Mouse (Mus musculus) liver, adult 2 months (tissue): Measurements from ENCODE around the gene Lct. TPM values are rescaled to one million over a fixed set of nuclear protein-coding genes. Genes with fewer than 3 reads are reported as not detected.
"Not testable (repeated sequence)": the region's sequence is repeated elsewhere in the genome, so short reads cannot be mapped to it uniquely, and the experiment has no call there.

Experiments used
- DNase-seq: peaks from one replicate; pipeline ENCODE4 v3.0.0-alpha.2; 2011; ENCODE audit warnings: low read depth, low spot score; ENCODE audit errors: extremely low read depth
- H3K27ac ChIP-seq: fragments of 200-500 bp; replicated peaks from 2 replicates; pipeline ENCODE4 v1.5.1; 2012; ENCODE audit warnings: low read depth, mild to moderate bottlenecking, control low read depth, inconsistent platforms, low read length; ENCODE audit not compliant: insufficient read depth
- H3K27me3 ChIP-seq: fragments of 200-500 bp; 2 replicates; pipeline ENCODE4 v1.6.1; 2012; ENCODE audit warnings: mild to moderate bottlenecking, moderate library complexity, low read length, inconsistent platforms; ENCODE audit not compliant: control insufficient read depth, insufficient read depth
- H3K36me3 ChIP-seq: fragments of 200-500 bp; 2 replicates; pipeline ENCODE4 v1.6.1; 2012; ENCODE audit warnings: low read length, inconsistent platforms; ENCODE audit not compliant: control insufficient read depth, insufficient read depth
- H3K4me1 ChIP-seq: fragments of 200-500 bp; 2 replicates; pipeline ENCODE4 v1.6.1; 2011; ENCODE audit warnings: low read length; ENCODE audit not compliant: control insufficient read depth, insufficient read depth
- H3K4me3 ChIP-seq: fragments of 200-500 bp; 2 replicates; pipeline ENCODE4 v1.5.1; 2011; ENCODE audit warnings: low read depth, mild to moderate bottlenecking, control low read depth, low read length, moderate library complexity; ENCODE audit not compliant: insufficient read depth
- H3K79me2 ChIP-seq: fragments of 200-500 bp; 2 replicates; pipeline ENCODE4 v1.6.1; 2012; ENCODE audit warnings: inconsistent platforms, mild to moderate bottlenecking, low read length, moderate library complexity; ENCODE audit not compliant: control insufficient read depth, insufficient read depth
- H3K9ac ChIP-seq: fragments of 200-500 bp; 2 replicates; pipeline ENCODE4 v1.6.1; 2012; ENCODE audit warnings: low read depth, mild to moderate bottlenecking, control low read depth, inconsistent platforms, low read length
- CTCF ChIP-seq: fragments of 200-500 bp; IDR thresholded peaks from 2 replicates; pipeline ENCODE4 v1.5.1; 2011; ENCODE audit warnings: low read depth, low read length, control low read depth
- POLR2A ChIP-seq: fragments of 200-500 bp; IDR thresholded peaks from 2 replicates; pipeline ENCODE4 v1.6.1; 2011; ENCODE audit warnings: low read length, control low read depth; ENCODE audit not compliant: insufficient read depth; ENCODE audit errors: extremely low read depth
- WGBS: fragments of 180-500 bp; shearing (Covaris S2); methylation state at CpG from one replicate; pipeline ENCODE4 v1.1.7; 2018; 5-methylcytosine and 5-hydroxymethylcytosine counted together
- polyA plus RNA-seq: library from polyadenylated mRNA; depleted of rRNA; stranded (reverse); fragments of >200 nt; gene quantifications from 2 replicates; pipeline ENCODE4 v1.2.3, GENCODE M21; 2012
- total RNA-seq: library from RNA; depleted of rRNA; stranded (reverse); fragments of >200 nt; gene quantifications from 2 replicates; pipeline ENCODE4 v1.2.3, GENCODE M21; 2014

Lct gene
- total and polyA plus RNA-seq, 2 experiments, result not detected

DNA sequence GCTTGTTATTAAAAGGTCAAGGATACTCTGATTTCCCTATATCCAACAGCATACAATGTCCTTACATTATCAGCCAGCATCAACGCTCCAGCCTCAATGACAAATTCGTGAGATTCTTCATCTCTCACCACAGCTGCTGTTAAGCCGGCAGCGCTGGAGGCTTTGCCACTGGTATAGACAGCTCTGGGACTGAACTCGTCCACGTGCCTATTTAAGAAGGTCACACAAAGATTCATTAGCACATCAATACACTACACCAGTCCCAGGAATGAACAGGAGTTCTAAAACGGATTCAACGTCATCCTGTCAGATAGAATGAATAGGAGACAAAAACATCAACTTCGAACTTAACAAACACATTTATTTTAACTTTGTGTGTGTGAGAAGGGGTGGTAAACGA lies 16.1 kb upstream of the Lct start:
- TF ChIP-seq POLR2A (no peak), CTCF (no peak)
- H3K4me1 ChIP-seq, result no peaks in the 10 kb centered on the region
- H3K27ac ChIP-seq, result no peak overlapping the region
- H3K9ac ChIP-seq, result no peak overlapping the region
- 88% methylated on average over 10 of the region's 10 CpGs for WGBS
- DNase-seq, result no peak
- no peaks in the 10 kb centered on the region for H3K27me3 ChIP-seq
- no peak overlapping the region for H3K4me3 ChIP-seq
- H3K36me3 ChIP-seq, result peaks cover 29% of the 10 kb centered on the region
- H3K79me2 ChIP-seq, result no peaks in the 10 kb centered on the region

DNA sequence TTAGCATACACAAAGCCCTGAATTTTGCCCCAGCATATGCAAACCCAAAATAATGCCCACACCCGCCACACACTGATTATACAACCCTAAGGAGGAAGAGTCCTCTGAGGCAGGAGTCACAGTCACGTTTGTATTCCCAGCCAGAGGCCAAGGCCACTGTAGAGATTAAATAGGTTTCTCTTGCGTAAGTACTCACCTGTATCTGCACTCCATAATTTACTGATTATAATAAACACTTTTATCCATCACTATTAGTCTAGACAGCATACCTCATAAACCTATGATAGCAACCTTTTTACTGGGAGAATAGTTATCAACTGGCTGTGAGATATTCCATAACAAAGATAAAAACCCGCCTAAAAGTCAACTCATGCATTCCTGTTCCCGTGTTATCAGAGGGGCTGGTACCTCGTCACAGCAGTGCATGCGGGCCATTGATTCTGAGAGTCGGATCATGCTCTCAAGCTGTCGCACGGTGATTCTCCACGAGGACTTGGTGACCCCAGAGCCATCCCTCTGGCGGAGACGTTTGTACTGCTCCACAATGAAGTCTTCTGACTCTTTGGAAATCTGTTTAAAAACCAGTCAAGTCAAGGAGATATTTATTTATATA lies 9.7 kb upstream of the Lct start:
- H3K36me3 ChIP-seq, result peaks cover 27% of the 10 kb centered on the region
- TF ChIP-seq CTCF (no peak), POLR2A (no peak)
- H3K27ac ChIP-seq, result no peak overlapping the region
- no peak for DNase-seq
- H3K9ac ChIP-seq, result no peak overlapping the region
- no peaks in the 10 kb centered on the region for H3K27me3 ChIP-seq
- no peaks in the 10 kb centered on the region for H3K4me1 ChIP-seq
- no peak overlapping the region for H3K4me3 ChIP-seq
- 82% methylated on average over 13 of the region's 13 CpGs for WGBS
- no peaks in the 10 kb centered on the region for H3K79me2 ChIP-seq

DNA sequence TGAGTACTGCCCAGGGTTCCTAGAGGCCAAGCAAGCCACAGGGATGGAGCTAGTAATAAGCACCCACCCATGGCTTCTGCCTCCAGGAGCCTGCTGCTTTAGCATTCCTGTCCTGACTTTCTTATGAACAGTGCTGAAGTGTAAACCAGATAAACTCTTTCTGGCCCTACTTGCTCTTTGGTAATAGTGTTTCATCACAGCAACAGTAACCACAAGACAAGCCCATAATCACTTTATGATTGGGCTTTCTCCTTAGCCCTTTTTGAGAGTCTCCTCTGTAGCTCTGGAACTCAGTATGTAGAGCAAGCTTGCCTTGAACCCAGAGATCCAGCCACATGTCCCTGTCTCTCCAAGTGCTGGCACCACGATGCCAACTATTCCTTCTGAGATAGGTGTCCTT lies 2.2 kb upstream of the Lct start:
- no peak for DNase-seq
- no peaks in the 10 kb centered on the region for H3K27me3 ChIP-seq
- no peaks in the 10 kb centered on the region for H3K79me2 ChIP-seq
- H3K27ac ChIP-seq, result no peak overlapping the region
- no peak for TF ChIP-seq CTCF
- no peak for TF ChIP-seq POLR2A
- peaks cover 21% of the 10 kb centered on the region; the same call in 1 of the 2 replicates for H3K36me3 ChIP-seq
- H3K9ac ChIP-seq, result no peak overlapping the region
- no peaks in the 10 kb centered on the region for H3K4me1 ChIP-seq
- no peak overlapping the region for H3K4me3 ChIP-seq
- WGBS, result 98% methylated on average over 1 of the region's 1 CpGs

DNA sequence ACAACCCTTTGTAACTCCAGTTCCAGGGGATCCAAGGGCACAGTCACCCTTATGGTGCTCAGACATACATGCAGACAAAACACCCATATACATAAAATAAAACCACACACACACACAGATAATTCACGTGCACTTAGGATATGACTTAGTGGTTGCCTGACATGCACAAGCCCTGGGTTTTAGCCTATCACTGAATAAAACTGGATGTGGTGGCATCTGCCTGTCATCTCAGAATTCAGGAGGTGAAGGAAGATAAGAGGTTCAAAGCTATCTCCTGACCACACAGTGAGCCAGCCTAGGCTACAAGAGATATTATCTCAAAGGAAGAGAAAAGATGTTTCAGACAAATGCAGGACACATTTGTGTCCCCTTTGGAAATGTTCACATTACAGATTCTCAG lies 953 bp downstream of the Lct start:
- no peak overlapping the region for H3K4me3 ChIP-seq
- TF ChIP-seq CTCF (no peak), POLR2A (no peak)
- peaks cover 1% of the 10 kb centered on the region; the same call in 1 of the 2 replicates for H3K36me3 ChIP-seq
- no peaks in the 10 kb centered on the region for H3K27me3 ChIP-seq
- DNase-seq, result no peak
- 76% methylated on average over 1 of the region's 1 CpGs for WGBS
- no peak overlapping the region for H3K9ac ChIP-seq
- H3K27ac ChIP-seq, result no peak overlapping the region
- no peaks in the 10 kb centered on the region for H3K79me2 ChIP-seq
- no peaks in the 10 kb centered on the region for H3K4me1 ChIP-seq

DNA sequence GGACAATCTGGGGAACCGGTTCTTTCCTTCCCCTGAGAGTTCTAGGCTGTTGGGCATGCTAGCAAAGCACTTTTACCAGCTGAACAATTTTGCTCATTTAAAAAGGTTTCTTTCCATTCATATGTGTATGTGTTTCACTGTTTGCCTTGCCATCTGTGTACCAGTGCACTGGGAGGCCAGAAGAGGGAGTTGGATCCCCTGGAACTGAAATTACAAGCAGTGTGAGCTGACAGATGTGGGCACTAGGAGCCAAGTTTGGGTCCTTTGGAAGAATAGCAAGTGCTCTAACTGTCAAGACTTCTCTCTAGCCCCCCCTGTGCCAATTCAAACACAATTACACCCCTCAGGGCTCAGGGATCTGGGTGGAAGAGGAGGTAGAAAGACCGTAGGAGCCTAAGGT lies 3.3 kb downstream of the Lct start:
- 90% methylated on average over 2 of the region's 2 CpGs for WGBS
- no peaks in the 10 kb centered on the region for H3K4me1 ChIP-seq
- TF ChIP-seq POLR2A, result no peak
- TF ChIP-seq CTCF, result no peak
- no peaks in the 10 kb centered on the region for H3K79me2 ChIP-seq
- no peak overlapping the region for H3K4me3 ChIP-seq
- DNase-seq, result no peak
- no peak overlapping the region for H3K9ac ChIP-seq
- no peaks in the 10 kb centered on the region for H3K36me3 ChIP-seq
- no peaks in the 10 kb centered on the region for H3K27me3 ChIP-seq
- H3K27ac ChIP-seq, result no peak overlapping the region

DNA sequence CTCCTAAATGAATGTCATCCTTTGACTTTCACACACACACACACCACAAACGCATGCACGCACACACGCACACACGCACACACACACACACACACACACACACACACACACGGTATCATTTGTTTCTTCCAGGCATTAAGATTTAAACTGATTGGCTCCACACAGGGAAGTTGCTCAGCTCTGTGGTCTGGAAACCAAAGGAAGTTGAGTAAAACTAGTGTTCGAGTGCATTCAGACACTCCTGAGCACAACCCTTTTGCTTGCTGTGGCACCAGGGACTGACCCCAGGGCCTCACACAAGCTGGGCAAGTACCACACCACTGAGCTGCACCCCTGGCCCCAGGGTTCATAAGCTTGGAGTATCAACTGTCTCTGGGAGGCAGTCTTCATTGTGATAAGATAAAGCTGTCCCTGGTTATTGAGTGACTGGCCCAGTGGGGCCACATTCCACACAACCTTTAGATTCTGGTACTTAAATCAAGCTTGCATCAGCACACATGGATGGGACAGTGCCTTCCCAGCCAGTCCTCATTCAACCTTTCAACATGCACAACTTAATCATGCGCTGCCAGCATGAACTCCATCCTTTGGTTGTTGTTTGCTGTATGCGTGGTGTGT lies 5.0 kb downstream of the Lct start:
- no peaks in the 10 kb centered on the region for H3K36me3 ChIP-seq
- no peak overlapping the region for H3K4me3 ChIP-seq
- no peak for TF ChIP-seq CTCF
- TF ChIP-seq POLR2A, result no peak
- WGBS, result 84% methylated on average over 8 of the region's 8 CpGs
- DNase-seq, result no peak
- H3K79me2 ChIP-seq, result no peaks in the 10 kb centered on the region
- H3K9ac ChIP-seq, result no peak overlapping the region
- H3K27me3 ChIP-seq, result no peaks in the 10 kb centered on the region
- H3K4me1 ChIP-seq, result no peaks in the 10 kb centered on the region
- H3K27ac ChIP-seq, result no peak overlapping the region

DNA sequence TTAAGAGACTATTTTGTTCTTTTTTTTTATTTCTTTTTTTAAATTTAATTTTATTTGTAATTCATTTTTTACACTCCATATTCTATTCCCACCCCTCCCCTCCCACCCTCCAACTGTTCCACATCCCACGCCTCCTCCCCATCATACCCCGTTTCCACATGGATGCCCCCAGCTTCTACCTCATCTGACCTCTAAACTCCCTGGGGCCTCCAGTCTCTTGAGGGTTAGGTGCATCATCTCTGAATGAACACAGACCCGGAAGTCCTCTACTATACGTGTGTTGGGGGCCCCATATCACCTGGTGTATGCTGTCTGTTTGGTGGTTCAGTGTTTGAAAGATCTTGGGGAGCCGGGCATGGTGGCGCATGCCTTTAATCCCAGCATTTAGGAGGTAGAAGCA lies 8.9 kb downstream of the Lct start:
- not testable (repeated sequence) for H3K36me3 ChIP-seq, H3K4me3 ChIP-seq, H3K4me1 ChIP-seq, H3K27ac ChIP-seq, H3K9ac ChIP-seq, DNase-seq, H3K79me2 ChIP-seq, H3K27me3 ChIP-seq
- 87% methylated on average over 6 of the region's 6 CpGs for WGBS
